Mouse (Mus musculus) heart, postnatal 10 days (tissue): Measurements from ENCODE around the gene Ak7. TPM values are rescaled to one million over a fixed set of nuclear protein-coding genes. Genes with fewer than 3 reads are reported as not detected.

Experiments
- DNase-seq, 2 experiments: peaks; one replicate each; pipeline ENCODE4 v3.0.0; 2021
- intact Hi-C: fragments of 180-260 bp; cut with DNase I; formaldehyde crosslinking; loops from one replicate; pipeline ENCODE4 v1.15.1; 2025
- total RNA-seq, 2 experiments: library from RNA; stranded (reverse); gene quantifications; 2 replicates each; pipeline ENCODE4 v1.2.3; 2021

Ak7 gene
- not detected for total RNA-seq

GRCm38 (mm10) chr12:105705799-105706487 is at the start of gene Ak7:
TSS of gene Ak7 (plus strand) at chr12:105705976.
- DNase-seq = peak; percentile 41 to 59
- intact Hi-C loops = no loop called here

GRCm38 (mm10) chr12:105676274-105676673 is 29.5 kb upstream of the Ak7 start:
- intact Hi-C loops = loop anchor here (10.0 kb wide), 1 partner anchor 49 kb away; no protein-coding TSS in a partner anchor
- DNase-seq = no peak

GRCm38 (mm10) chr12:105678211-105678610 is 27.6 kb upstream of the Ak7 start:
- intact Hi-C loops = loop anchor here (10.0 kb wide), 1 partner anchor 47 kb away; no protein-coding TSS in a partner anchor
- DNase-seq = no peak

- intact Hi-C loops = loop anchor here (10.0 kb wide), 1 partner anchor 46 kb away; no protein-coding TSS in a partner anchor
- no peak for DNase-seq
Observed at GRCm38 (mm10) chr12:105678762-105679161, 27.0 kb upstream of the Ak7 start.

- intact Hi-C loops = loop anchor here (2.0 kb wide), 1 partner anchor 101 kb away; the partner anchor contains the start of gene Papola
Observed at GRCm38 (mm10) chr12:105683933-105684901, 21.6 kb upstream of the Ak7 start, which contains the start of gene Gskip. TSS of gene Gskip (plus strand) at chr12:105684829.

GRCm38 (mm10) chr12:105685001-105685691 is 20.6 kb upstream of the Ak7 start, which contains the start of gene Atg2b:
TSS of gene Atg2b (minus strand) at chr12:105685211.
- intact Hi-C loops = loop anchor here (2.0 to 5.0 kb wide), 2 partner anchors 100 to 322 kb away; partner anchors contain the start of gene Papola

More at GRCm38 (mm10) chr12:105683933-105684901, 21.6 kb upstream of the Ak7 start, which contains the start of gene Gskip:
- DNase-seq = peak; percentile 49 to 53

GRCm38 (mm10) chr12:105686791-105687190 is 19.0 kb upstream of the Ak7 start:
- intact Hi-C loops = loop anchor here (5.0 kb wide), 1 partner anchor 321 kb away; no protein-coding TSS in a partner anchor

More at GRCm38 (mm10) chr12:105685001-105685691, 20.6 kb upstream of the Ak7 start, which contains the start of gene Atg2b:
- DNase-seq = peak; percentile 97 to 99

GRCm38 (mm10) chr12:105687416-105687815 is 18.4 kb upstream of the Ak7 start:
- DNase-seq = no peak
- intact Hi-C loops = loop anchor here (5.0 kb wide), 1 partner anchor 320 kb away; no protein-coding TSS in a partner anchor

More at GRCm38 (mm10) chr12:105686791-105687190, 19.0 kb upstream of the Ak7 start:
- DNase-seq = no peak

- intact Hi-C loops = loop anchor here (5.0 kb wide), 1 partner anchor 319 kb away; no protein-coding TSS in a partner anchor
Observed at GRCm38 (mm10) chr12:105688546-105688945, 17.2 kb upstream of the Ak7 start.

GRCm38 (mm10) chr12:105689435-105689834 is 16.3 kb upstream of the Ak7 start:
- intact Hi-C loops = loop anchor here (5.0 kb wide), 1 partner anchor 318 kb away; no protein-coding TSS in a partner anchor

More at GRCm38 (mm10) chr12:105688546-105688945, 17.2 kb upstream of the Ak7 start:
- no peak for DNase-seq

GRCm38 (mm10) chr12:105694021-105694420 is 11.8 kb upstream of the Ak7 start:
- intact Hi-C loops = no loop called here
- DNase-seq = no peak

More at GRCm38 (mm10) chr12:105689435-105689834, 16.3 kb upstream of the Ak7 start:
- DNase-seq = no peak

GRCm38 (mm10) chr12:105695848-105696247 is 9.9 kb upstream of the Ak7 start:
- DNase-seq = no peak
- intact Hi-C loops = no loop called here

- intact Hi-C loops = no loop called here
- DNase-seq = no peak
Observed at GRCm38 (mm10) chr12:105697104-105697780, 8.5 kb upstream of the Ak7 start.

GRCm38 (mm10) chr12:105700433-105700832 is 5.3 kb upstream of the Ak7 start:
- intact Hi-C loops = no loop called here
- no peak for DNase-seq

- DNase-seq = peak; percentile 24 to 27
- intact Hi-C loops = no loop called here
Observed at GRCm38 (mm10) chr12:105718616-105719015, 12.8 kb downstream of the Ak7 start.

GRCm38 (mm10) chr12:105720196-105720595 is 14.4 kb downstream of the Ak7 start:
- no peak for DNase-seq
- intact Hi-C loops = loop anchor here (10.0 kb wide), 2 partner anchors 45 to 285 kb away; no protein-coding TSS in a partner anchor

- DNase-seq = no peak
- intact Hi-C loops = loop anchor here (10.0 kb wide), 2 partner anchors 47 to 287 kb away; no protein-coding TSS in a partner anchor
Observed at GRCm38 (mm10) chr12:105721452-105722132, 15.8 kb downstream of the Ak7 start.

- intact Hi-C loops = loop anchor here (10.0 kb wide), 2 partner anchors 48 to 288 kb away; no protein-coding TSS in a partner anchor
- peak; percentile 20 to 53 for DNase-seq
Observed at GRCm38 (mm10) chr12:105722657-105723056, 16.9 kb downstream of the Ak7 start.
